Mouse (Mus musculus): ENCODE data around the gene Bmyc.
"Not testable (repeated sequence)": the region's sequence is repeated elsewhere in the genome, so short reads cannot be mapped to it uniquely, and the experiment has no call there.

Gene Bmyc

DNA sequence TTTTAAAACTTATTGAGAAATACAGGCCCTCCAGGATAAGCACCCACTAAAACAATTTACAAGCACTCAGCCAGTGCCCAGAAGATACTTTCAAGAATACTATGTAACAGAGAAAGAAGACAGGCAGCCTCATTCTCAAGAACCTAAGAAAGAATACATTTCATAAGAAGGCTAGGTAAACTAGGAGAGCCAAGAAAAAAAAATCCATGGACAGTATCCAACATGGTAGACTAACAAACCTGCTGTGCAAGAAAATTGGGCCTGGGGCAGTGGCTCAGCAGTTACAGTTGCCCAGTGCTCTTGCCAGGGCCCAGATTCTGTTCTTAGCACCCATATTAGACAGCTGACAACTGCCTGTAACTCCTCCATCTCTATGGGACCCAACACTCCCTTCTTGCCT lies 10.7 kb downstream of the Bmyc start:
- DNase-seq (ENCODE audit: low spot score in 2 of 2) = no peak

DNA sequence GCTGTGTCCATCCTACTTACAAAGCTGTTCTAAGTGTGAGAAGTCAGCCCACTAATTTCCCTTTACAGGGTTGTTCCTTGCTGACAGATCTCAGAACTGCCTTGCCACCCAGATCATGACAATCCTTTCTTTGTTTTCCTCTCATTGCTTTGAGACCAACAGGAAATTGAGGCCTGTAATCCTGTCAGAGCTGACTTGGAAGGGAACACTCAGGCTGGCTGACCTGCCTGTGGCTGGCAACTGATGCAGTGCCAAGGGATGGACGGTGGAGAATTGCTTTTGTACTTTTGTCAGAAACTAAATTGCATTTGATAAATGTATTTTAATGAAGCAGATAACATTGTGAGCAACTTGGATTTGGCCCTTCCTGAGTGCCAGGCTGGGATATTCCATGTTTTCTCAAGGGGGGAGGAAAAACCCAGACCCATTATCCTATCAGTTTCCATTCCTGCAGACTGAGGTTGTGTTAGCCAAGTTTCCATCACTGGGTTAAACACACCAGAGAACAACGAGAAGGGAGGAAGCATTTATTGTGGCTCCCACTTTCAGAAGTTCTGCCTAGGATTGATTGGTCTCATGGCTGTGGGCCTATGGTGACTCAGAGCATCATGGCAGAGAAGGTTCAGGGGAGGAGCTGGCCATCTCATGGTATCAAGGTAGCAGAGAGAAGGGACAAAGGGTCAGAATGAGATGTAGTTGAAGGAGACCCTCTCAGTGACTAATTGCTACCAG lies 26.8 kb downstream of the Bmyc start:
- no peak for DNase-seq (ENCODE audit: low spot score in 2 of 2)

DNA sequence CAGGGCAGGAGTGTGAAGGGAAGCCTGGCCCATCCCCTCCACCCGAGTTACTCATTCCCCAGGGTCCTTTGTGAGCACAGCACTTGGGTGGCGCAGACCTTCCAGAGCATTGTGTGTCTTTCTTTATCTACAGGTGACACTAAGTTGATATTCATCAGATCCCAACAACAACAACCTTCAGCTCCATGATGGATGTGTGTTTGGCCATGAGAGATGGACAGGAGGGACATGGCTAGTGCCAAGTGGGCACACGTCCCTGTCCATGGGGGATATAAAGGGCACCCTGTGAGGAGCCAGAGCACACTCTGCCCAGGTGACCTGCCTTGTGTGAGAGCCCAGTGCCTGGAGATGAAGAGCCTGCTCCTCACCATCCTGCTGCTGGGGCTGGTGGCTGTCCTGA lies 30.2 kb downstream of the Bmyc start, which contains the start of gene Obp2b:
Gene Obp2b (plus strand): TSS at position 301 of the 400 bp plus-strand sequence.
- not testable (repeated sequence) for DNase-seq (ENCODE audit: low spot score in 2 of 2)

- DNase-seq (ENCODE audit: low spot score in 2 of 2) = no peak
These were observed 35.1 kb downstream of the Bmyc start for GRCm38 (mm10) chr2:25741671-25742070.

DNA sequence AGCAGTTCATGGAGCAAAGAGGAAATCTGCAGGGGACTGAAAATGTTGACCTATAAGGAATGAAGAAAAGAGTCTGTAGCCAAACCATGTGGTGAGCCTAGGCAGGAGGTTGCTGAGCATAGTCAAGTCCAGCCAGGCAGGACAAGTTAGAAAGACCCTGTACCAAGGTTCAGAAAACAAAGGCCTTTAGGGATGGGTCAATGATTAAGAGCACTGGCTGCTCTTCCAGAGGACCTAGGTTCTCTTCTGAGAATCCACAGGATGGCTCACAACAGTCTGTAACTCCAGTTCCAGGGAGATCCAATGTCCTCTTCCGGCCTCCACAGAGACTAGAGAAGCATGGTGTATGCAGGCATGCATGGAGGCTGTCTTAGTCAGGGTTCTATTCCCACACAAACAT lies 47.7 kb downstream of the Bmyc start:
- peak in 1 of 2 experiments; percentile 20 for DNase-seq (ENCODE audit: low spot score in 2 of 2)

All from spleen, postnatal 4 days (tissue).